Mouse (Mus musculus) kidney, adult 2 months (tissue): Measurements from ENCODE around the gene Hmgb3.

ENCODE experiments used
- CTCF ChIP-seq: fragments of 200-500 bp; conservative IDR thresholded peaks from 2 replicates; pipeline ENCODE4 v1.5.1; 2011; ENCODE audit warnings: low read depth, mild to moderate bottlenecking, control low read depth, low read length, moderate library complexity, mixed read lengths; ENCODE audit not compliant: insufficient read depth, insufficient read length
- POLR2A ChIP-seq: fragments of 200-500 bp; IDR thresholded peaks from one replicate; pipeline ENCODE4 v1.6.1; 2011; ENCODE audit warnings: low read depth, low read length, control low read depth

GRCm38 (mm10) chrX:71524310-71524709 lies 31.4 kb upstream of the Hmgb3 start:
- TF ChIP-seq POLR2A (no peak), CTCF (no peak)
